Mouse (Mus musculus): ENCODE results near the gene Jmjd1c.
"Not testable (repeated sequence)": the region's sequence is repeated elsewhere in the genome, so short reads cannot be mapped to it uniquely, and the experiment has no call there.

Gene Jmjd1c

GRCm38 (mm10) chr10:67105331-67106217 lies 9.6 kb downstream of the Jmjd1c start:
- peak; percentile 76 to 83 for DNase-seq

- no peak for DNase-seq
Measured at GRCm38 (mm10) chr10:67106400-67106799, 10.5 kb downstream of the Jmjd1c start.

GRCm38 (mm10) chr10:67107017-67107761 lies 11.3 kb downstream of the Jmjd1c start:
- peak in 1 of 2 experiments; percentile 50 for DNase-seq

- DNase-seq: no peak
Measured at GRCm38 (mm10) chr10:67108096-67108495, 12.2 kb downstream of the Jmjd1c start.

DNA sequence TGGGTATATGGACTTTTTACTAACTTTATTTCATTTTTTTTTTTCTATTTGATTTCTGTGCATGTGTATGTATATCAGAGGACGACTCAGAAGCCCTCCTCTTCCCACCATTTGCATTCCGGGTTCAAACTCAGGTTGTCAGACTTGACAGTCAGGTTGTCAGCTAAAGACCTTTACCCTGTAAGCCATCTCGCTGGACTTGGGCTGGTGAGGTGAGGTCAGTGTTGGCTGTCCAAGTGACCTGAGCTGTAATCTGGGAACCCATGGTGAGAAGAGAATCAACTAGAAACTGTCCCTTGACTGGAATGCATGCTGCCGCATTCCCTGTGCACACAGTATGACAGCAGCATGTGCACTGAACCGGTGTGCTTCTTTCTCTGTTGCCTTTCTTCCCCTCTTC lies 13.7 kb downstream of the Jmjd1c start:
- no peak for DNase-seq

- no peak for DNase-seq
Measured at GRCm38 (mm10) chr10:67111044-67111798, 15.3 kb downstream of the Jmjd1c start.

DNA sequence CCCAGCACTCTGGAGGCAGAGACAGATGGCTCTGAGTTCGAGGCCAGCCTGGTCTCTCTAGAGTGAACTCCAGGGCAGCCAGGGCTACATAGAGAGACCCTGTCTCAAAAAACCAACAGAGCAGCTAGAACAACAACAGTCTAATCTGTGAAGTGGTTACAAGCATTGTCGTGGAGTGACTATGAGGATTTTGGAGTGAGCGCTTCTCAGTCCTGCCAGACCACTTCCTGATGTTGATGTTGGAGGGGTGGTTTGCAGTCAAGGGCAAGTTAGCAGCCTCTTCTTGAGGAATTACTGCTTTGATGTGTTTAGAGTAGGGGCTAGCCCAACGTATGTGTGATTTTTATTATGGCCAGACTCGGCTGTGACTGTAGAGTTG lies 15.9 kb downstream of the Jmjd1c start:
- no peak for DNase-seq

GRCm38 (mm10) chr10:67112967-67113366 lies 17.0 kb downstream of the Jmjd1c start:
- DNase-seq: not testable (repeated sequence)

DNA sequence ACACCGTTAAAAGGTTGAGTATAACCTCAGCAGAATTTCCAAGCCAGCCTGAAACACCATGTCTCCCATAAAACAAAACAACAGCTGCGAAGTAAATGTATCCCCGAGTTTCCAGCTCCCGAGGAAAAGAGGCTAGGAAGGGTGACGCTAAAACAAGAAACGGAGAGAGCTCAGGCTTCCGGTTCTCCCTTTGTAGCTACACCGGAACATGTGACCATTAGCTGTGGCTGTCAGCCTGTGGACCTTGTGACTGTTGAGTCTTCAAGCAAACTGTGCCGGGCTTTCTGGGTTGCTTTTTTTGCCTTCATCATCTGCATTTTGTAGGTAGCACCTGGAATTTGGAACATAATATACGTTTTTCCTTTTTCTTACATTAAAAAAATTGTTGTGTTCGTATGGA lies 17.9 kb downstream of the Jmjd1c start:
- no peak for DNase-seq

- DNase-seq: no peak
Measured at GRCm38 (mm10) chr10:67115115-67115514, 19.2 kb downstream of the Jmjd1c start.

- peak; percentile 53 to 62 for DNase-seq
Measured at GRCm38 (mm10) chr10:67115666-67116091, 19.8 kb downstream of the Jmjd1c start.

DNA sequence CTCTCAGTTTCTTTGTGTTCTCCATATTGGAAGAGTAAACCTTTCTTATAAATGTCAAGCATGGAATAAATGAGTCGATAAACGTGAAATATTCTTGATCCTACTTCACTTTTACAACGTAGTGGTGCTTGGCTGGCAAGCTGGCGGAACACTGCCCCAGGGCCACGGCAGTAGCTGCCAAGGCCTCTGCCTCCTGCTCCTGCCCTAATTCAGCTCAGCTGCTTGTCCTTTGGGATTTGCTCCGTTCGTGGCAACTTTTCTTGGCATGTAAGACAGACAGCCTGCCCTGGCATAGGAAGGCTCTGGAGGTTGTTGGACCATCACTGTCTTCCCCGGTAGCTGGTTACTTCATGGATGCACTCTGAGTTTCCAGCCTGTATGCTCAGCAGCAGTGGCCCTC lies 20.3 kb downstream of the Jmjd1c start:
- DNase-seq: peak; percentile 65 to 66

DNA sequence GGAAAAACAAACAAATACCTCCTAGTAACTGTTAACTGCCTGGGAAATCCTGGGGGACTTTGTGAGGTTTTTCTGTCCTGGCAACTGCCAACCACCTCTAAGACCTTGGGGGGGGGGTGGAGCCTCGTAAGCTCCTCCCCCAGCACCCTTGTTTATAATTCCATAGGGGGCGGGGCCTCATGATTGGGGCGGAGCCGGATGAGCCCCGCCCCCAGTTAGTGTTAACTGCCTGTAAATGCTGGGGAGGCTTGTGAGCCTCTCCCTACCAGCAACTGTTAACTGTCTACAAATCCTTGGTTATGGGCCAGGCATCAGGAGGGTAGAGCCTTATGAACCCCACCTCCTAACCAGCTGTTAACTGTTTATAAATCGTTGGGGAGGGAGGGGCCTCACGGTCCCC lies 23.4 kb downstream of the Jmjd1c start:
- no peak for DNase-seq

DNA sequence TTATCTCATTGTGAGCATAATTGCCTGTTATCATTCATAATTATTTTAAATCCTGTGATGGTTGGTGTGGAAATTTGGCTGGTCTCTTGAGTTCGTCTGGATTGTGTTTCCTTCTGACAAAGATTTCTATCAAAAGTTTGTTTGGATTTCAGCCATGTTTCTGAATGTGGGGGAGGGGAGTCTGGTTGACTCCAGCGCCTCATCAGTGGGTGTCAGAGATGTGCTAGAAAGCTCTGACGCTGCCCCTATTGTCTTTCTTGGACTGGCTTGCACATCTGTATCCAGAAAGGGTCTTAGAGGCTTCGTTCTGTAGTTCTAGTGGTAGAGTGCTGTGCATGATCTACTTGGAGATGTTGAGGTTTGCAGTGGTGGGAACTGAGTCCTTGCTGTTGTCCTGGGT lies 24.3 kb downstream of the Jmjd1c start:
- no peak for DNase-seq

DNA sequence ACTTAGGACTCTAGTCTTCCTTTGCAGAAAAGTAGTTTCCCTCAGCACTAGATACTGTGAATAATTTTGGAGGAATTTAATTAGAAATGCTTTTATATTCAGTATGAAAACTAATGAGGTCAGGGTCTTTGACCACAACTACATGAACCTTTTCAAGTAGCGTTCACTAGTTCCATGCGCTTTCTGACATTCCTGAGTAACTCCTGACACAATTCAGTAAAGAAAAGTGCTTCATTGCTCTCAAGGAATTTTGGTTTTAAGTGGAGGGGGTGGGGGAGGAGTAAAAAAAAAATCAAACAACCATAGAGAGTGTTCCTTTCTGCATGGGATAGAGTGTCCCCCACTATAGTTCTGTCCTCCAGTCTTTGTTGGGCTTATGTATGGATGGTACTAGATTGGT lies 24.7 kb downstream of the Jmjd1c start:
- no peak for DNase-seq

DNA sequence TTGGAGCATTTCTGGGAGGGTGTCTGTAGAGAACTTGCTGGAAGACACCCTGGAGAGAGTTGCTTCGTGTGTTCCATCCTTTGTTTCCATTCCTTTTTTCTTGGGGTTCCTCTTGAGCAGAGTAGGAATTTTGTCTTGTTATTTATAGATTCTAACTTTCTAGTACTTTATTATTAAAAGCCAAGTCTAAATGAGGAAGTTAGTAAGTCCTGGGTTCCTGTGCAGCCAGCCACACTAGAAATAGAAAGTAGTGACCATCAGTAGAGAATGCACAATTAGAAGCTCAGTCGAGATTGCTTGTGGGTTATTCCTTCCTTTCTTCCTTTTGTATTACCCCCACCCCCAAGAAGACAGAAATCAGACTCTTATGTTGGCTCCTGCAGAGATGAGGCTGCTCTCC lies 27.8 kb downstream of the Jmjd1c start:
- no peak for DNase-seq

DNA sequence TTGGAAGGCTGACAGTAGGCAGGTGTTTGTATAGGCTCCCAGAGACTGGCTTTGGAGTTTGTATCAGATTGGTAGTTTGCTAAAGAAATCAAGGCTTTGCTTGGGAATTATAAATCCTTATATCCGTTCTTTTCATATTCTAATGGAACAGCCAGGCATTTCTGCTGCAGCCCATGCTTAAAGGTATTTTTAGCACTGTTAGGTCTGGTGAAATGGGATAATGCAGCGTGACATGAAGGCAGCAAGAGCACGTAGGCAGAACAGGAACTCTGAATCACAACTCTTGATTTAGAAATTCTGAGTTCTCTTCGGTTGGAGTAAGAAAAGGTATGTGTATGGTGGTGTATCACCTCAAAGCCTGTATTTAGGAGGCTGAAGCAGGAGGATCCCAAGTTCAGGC lies 28.2 kb downstream of the Jmjd1c start:
- peak; percentile 13 to 39 for DNase-seq

DNA sequence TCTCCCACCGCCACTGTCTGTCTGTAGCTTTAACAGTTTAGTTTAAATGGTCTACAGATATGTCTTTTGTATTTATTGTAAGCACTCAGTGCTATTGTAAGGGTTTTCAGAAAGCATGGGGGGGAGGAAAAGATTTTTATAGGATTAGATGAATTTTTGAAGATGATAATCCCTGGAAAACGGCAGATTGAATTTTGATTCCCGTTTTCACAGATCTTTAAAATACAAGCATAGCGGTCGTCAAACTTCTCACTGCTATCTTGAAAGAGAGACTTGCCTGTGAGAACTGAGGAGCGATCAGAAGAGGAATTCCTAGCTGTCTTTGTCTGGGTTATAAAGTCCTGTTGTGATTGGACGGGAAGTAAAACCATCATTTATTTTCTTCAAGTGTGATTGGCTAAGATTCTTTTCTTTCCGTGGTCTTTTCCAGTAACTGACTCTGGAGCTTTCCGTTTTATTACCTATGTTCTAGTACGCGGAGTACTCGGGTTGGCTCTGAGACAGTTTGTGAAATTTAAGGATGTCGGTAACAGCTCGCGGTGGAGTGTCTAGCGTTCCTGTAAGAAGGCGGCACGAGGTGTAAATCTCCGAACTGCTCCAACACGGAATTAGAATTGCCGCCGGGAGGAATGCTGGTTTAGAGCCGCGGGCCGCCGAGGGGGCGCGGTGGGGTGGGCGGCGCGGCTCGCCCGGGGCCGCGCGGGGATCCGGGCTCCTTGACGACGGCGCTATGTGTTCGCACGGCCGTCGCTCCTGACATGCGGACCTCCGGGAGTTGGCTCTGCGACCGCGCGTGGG lies 30.3 kb downstream of the Jmjd1c start:
- peak in 1 of 2 experiments; percentile 40 for DNase-seq

GRCm38 (mm10) chr10:67126859-67127758 lies 31.2 kb downstream of the Jmjd1c start:
- peak; percentile 32 to 58 for DNase-seq

- DNase-seq: peak; percentile 78 to 79
Measured at GRCm38 (mm10) chr10:67129531-67129930, 33.6 kb downstream of the Jmjd1c start.

- DNase-seq: no peak
Measured at GRCm38 (mm10) chr10:67131709-67132108, 35.8 kb downstream of the Jmjd1c start.

Measured in cerebellum, adult 18-20 months (tissue).